ENCODE assay signal across 24 mouse cellular contexts in genomic region chr1:158954785-158955184, GRCm38 (mm10). TPM values are rescaled to one million over a fixed set of nuclear protein-coding genes. Genes with fewer than 3 reads are reported as not detected.
DNase-seq lines count a peak whose midpoint lies in the region; ATAC-seq lines count a peak whose summit lies in the region.
"Had no signal": no experiment of that assay in that cellular context is flagged by ENCODE, and none has a peak within 500 bp of the region (broad histone marks: within the 10 kb centered on the region; RNA-seq: fewer than 3 reads in every experiment).

No protein-coding gene starts in this region.

- no peaks in the 10 kb centered on the region for H3K27me3 ChIP-seq in midbrain, embryonic 11.5 days (ENCODE audit: control insufficient read depth, insufficient read depth, low read length)
- no peaks in the 10 kb centered on the region for H3K27me3 ChIP-seq in midbrain, embryonic 14.5 days (ENCODE audit: control insufficient read depth, insufficient read depth, low read length)
- H3K27me3 ChIP-seq: embryonic facial prominence, embryonic 15.5 days; heart, embryonic 15.5 days; lung, embryonic 15.5 days had no signal

- H3K9ac ChIP-seq in midbrain, embryonic 11.5 days (ENCODE audit: low read length), result no peak overlapping the region
- H3K9ac ChIP-seq in midbrain, embryonic 14.5 days (replicated peaks; ENCODE audit: low read length), result no peak overlapping the region
- H3K9ac ChIP-seq: embryonic facial prominence, embryonic 15.5 days; heart, embryonic 15.5 days; limb, embryonic 13.5 days; liver, embryonic 14.5 days; lung, embryonic 15.5 days had no signal

- no peak overlapping the region for H3K27ac ChIP-seq in midbrain, embryonic 11.5 days (ENCODE audit: low read depth, low read length)
- no peak overlapping the region for H3K27ac ChIP-seq in midbrain, embryonic 14.5 days (replicated peaks; ENCODE audit: low read depth, low read length)
- H3K27ac ChIP-seq: embryonic facial prominence, embryonic 15.5 days; gastrocnemius, adult 2 months; heart, embryonic 15.5 days; hindbrain, postnatal 0 days; kidney, postnatal 0 days; limb, embryonic 13.5 days; liver, embryonic 14.5 days; lung, embryonic 15.5 days had no signal

- no peaks in the 10 kb centered on the region for H3K36me3 ChIP-seq in midbrain, embryonic 11.5 days (ENCODE audit: control insufficient read depth, insufficient read depth, low read length)
- no peaks in the 10 kb centered on the region for H3K36me3 ChIP-seq in midbrain, embryonic 14.5 days (ENCODE audit: control insufficient read depth, insufficient read depth, low read length)
- H3K36me3 ChIP-seq: embryonic facial prominence, embryonic 15.5 days; heart, embryonic 15.5 days; limb, embryonic 13.5 days; lung, embryonic 15.5 days had no signal

- DNase-seq in frontal cortex, postnatal 36 days (ENCODE audit: low spot score in 2 of 2), result peak; percentile 11 to 19
- no peak for DNase-seq in frontal cortex, adult 2 months (ENCODE audit: extremely low spot score in 1 of 2, low spot score in 1 of 2)
- DNase-seq in midbrain, embryonic 11.5 days (ENCODE audit: low spot score, missing footprints), result peak; percentile 37
- DNase-seq in midbrain, embryonic 14.5 days, result no peak
- DNase-seq in layer of hippocampus, adult 18-20 months (ENCODE audit: low spot score in 2 of 2), result peak; percentile 43 to 73
- peak; percentile 56 to 63 for DNase-seq in layer of hippocampus, postnatal 36 days
- DNase-seq in spleen, adult 12 weeks (ENCODE audit: low spot score), result no peak
- no peak for DNase-seq in embryo, embryonic 11 days
- DNase-seq: adrenal gland, postnatal 36 days; cerebellum, adult 9-11 months; gastrocnemius, adult 2 months; heart, postnatal 4 days; kidney, adult 11 months; lung, postnatal 4 days; retina, postnatal 1 day; thymus, adult 18-20 months; thymus, postnatal 4 days had no signal

- H3K4me1 ChIP-seq in midbrain, embryonic 11.5 days (ENCODE audit: control insufficient read depth, insufficient read depth, low read length), result peaks cover 6% of the 10 kb centered on the region; the same call in 1 of the 2 replicates
- H3K4me1 ChIP-seq in midbrain, embryonic 14.5 days (ENCODE audit: control insufficient read depth, insufficient read depth, low read length), result 0 out of 2 replicates have a peak, but pooled peaks cover 3% of the 10 kb centered on the region
- H3K4me1 ChIP-seq: embryonic facial prominence, embryonic 15.5 days; heart, embryonic 15.5 days; lung, embryonic 15.5 days had no signal

- H3K4me3 ChIP-seq in midbrain, embryonic 11.5 days (ENCODE audit: low read depth, low read length), result no peak overlapping the region
- no peak overlapping the region for H3K4me3 ChIP-seq in midbrain, embryonic 14.5 days (replicated peaks; ENCODE audit: low read depth, low read length)
- H3K4me3 ChIP-seq: embryonic facial prominence, embryonic 15.5 days; gastrocnemius, adult 2 months; heart, embryonic 15.5 days; limb, embryonic 13.5 days; lung, embryonic 15.5 days had no signal

- 82% methylated on average over 6 of the region's 6 CpGs for WGBS in midbrain, embryonic 11.5 days
- 71% methylated on average over 6 of the region's 6 CpGs for whole genome bisulfite sequencing in midbrain, embryonic 14.5 days

- no peaks in the 10 kb centered on the region for H3K9me3 ChIP-seq in midbrain, embryonic 11.5 days (ENCODE audit: control insufficient read depth, low read length)
- H3K9me3 ChIP-seq in midbrain, embryonic 14.5 days (ENCODE audit: control insufficient read depth, low read length), result no peaks in the 10 kb centered on the region
- H3K9me3 ChIP-seq: embryonic facial prominence, embryonic 15.5 days; heart, embryonic 15.5 days; limb, embryonic 13.5 days; lung, embryonic 15.5 days had no signal

- no peak overlapping the region for H3K4me2 ChIP-seq in midbrain, embryonic 11.5 days
- H3K4me2 ChIP-seq in midbrain, embryonic 14.5 days (ENCODE audit: low read length), result no peak overlapping the region
- H3K4me2 ChIP-seq: embryonic facial prominence, embryonic 15.5 days; heart, embryonic 15.5 days; limb, embryonic 13.5 days; lung, embryonic 15.5 days had no signal

- no peak for ATAC-seq in midbrain, embryonic 11.5 days (ENCODE audit: low FRiP score)
- ATAC-seq in midbrain, embryonic 14.5 days (ENCODE audit: low FRiP score, low TSS enrichment), result no peak
- ATAC-seq: hindbrain, postnatal 0 days had no signal

RNA-seq across cellular contexts. Expression of gene Pappa2, which starts 25.5 kb away (rescaled TPM):
- 0.58 and 1.1 TPM in 2 replicates for polyA plus RNA-seq in frontal cortex, adult 2 months (2012; rRNA removed)
- polyA plus RNA-seq in midbrain, embryonic 11.5 days (2014; fragmentation: Nextera tagmentation; extraction: Ambion mirVana), result 1.9 and 2.6 TPM in 2 replicates
- 0.42 and 1.1 TPM in 2 replicates for polyA plus RNA-seq in midbrain, embryonic 14.5 days (2014; fragmentation: Nextera tagmentation; extraction: Ambion mirVana)
- total RNA-seq in layer of hippocampus, adult 18-20 months (2021), result under 1 TPM; 0.41 to 0.89 TPM
- 1 to 10 TPM in 1 of 2 experiments, under 1 TPM in 1; 0.75 to 1.2 TPM for total RNA-seq in layer of hippocampus, postnatal 36 days (2021)
- total RNA-seq: gastrocnemius, adult 2 months had no signal

Comparison
In these comparisons a context has a peak if more than half of its experiments do, and no peak if none do; other contexts are left out.
1. DNase-seq: peak in frontal cortex, postnatal 36 days (2 of 2), midbrain, embryonic 11.5 days (single experiment), layer of hippocampus, adult 18-20 months (2 of 2) and layer of hippocampus, postnatal 36 days (2 of 2); none in frontal cortex, adult 2 months (0 of 2), midbrain, embryonic 14.5 days (single experiment), spleen, adult 12 weeks (single experiment) and embryo, embryonic 11 days (single experiment).